Mouse (Mus musculus) layer of hippocampus, adult 9-11 months (tissue): ENCODE measurements around the gene Slc47a1.

Source experiments
- DNase-seq: peaks from one replicate; pipeline ENCODE4 v3.0.0; 2022

The Slc47a1 gene

GRCm38 (mm10) chr11:61366517-61367273 lies 11.4 kb downstream of the Slc47a1 start:
- no peak for DNase-seq

GRCm38 (mm10) chr11:61365938-61366337 lies 12.2 kb downstream of the Slc47a1 start:
- DNase-seq: no peak

- no peak for DNase-seq
These were observed 14.0 kb downstream of the Slc47a1 start for GRCm38 (mm10) chr11:61364096-61364495.

GRCm38 (mm10) chr11:61361515-61362190 lies 16.5 kb downstream of the Slc47a1 start:
- DNase-seq: no peak

GRCm38 (mm10) chr11:61356600-61356999 lies 21.5 kb downstream of the Slc47a1 start:
- DNase-seq: no peak

- DNase-seq: no peak
These were observed 22.0 kb downstream of the Slc47a1 start for GRCm38 (mm10) chr11:61356111-61356510.

GRCm38 (mm10) chr11:61355351-61355750 lies 22.8 kb downstream of the Slc47a1 start:
- DNase-seq: no peak

GRCm38 (mm10) chr11:61354346-61354745 lies 23.8 kb downstream of the Slc47a1 start:
- no peak for DNase-seq

- DNase-seq: no peak
These were observed 25.1 kb downstream of the Slc47a1 start for GRCm38 (mm10) chr11:61353038-61353437.

GRCm38 (mm10) chr11:61352138-61352651 lies 25.9 kb downstream of the Slc47a1 start:
- no peak for DNase-seq

- peak; percentile 39 for DNase-seq
These were observed 28.8 kb downstream of the Slc47a1 start for GRCm38 (mm10) chr11:61349337-61349736.

GRCm38 (mm10) chr11:61346133-61346532 lies 32.0 kb downstream of the Slc47a1 start:
- no peak for DNase-seq

GRCm38 (mm10) chr11:61342505-61343420 lies 35.4 kb downstream of the Slc47a1 start, which contains the start of gene Slc47a2:
Slc47a2 (minus strand) TSS chr11:61342860.
- DNase-seq: no peak

- DNase-seq: no peak
These were observed 36.2 kb downstream of the Slc47a1 start for GRCm38 (mm10) chr11:61341971-61342370.

- no peak for DNase-seq
These were observed 36.9 kb downstream of the Slc47a1 start for GRCm38 (mm10) chr11:61341233-61341632.

- DNase-seq: no peak
These were observed 37.8 kb downstream of the Slc47a1 start for GRCm38 (mm10) chr11:61340374-61340773.

- DNase-seq: no peak
These were observed 40.6 kb downstream of the Slc47a1 start for GRCm38 (mm10) chr11:61337586-61337985.

GRCm38 (mm10) chr11:61320904-61321687 lies 57.0 kb downstream of the Slc47a1 start:
- DNase-seq: no peak

- no peak for DNase-seq
These were observed 58.1 kb downstream of the Slc47a1 start for GRCm38 (mm10) chr11:61319923-61320567.

GRCm38 (mm10) chr11:61319233-61319922 lies 58.8 kb downstream of the Slc47a1 start:
- DNase-seq: no peak

GRCm38 (mm10) chr11:61316864-61317263 lies 61.3 kb downstream of the Slc47a1 start:
- DNase-seq: no peak
